Mouse (Mus musculus) frontal cortex, postnatal 10 days (tissue): ENCODE data around the gene Sugct.
A peak's percentile ranks its signal among the peaks of the same experiment; 100 is the strongest.

ENCODE experiments used
- DNase-seq, 2 experiments: peaks; one replicate each; pipeline ENCODE4 v3.0.0; 2022; ENCODE audit warnings: low spot score in 2 of 2, mixed read lengths in 1 of 2

Sugct gene

DNA sequence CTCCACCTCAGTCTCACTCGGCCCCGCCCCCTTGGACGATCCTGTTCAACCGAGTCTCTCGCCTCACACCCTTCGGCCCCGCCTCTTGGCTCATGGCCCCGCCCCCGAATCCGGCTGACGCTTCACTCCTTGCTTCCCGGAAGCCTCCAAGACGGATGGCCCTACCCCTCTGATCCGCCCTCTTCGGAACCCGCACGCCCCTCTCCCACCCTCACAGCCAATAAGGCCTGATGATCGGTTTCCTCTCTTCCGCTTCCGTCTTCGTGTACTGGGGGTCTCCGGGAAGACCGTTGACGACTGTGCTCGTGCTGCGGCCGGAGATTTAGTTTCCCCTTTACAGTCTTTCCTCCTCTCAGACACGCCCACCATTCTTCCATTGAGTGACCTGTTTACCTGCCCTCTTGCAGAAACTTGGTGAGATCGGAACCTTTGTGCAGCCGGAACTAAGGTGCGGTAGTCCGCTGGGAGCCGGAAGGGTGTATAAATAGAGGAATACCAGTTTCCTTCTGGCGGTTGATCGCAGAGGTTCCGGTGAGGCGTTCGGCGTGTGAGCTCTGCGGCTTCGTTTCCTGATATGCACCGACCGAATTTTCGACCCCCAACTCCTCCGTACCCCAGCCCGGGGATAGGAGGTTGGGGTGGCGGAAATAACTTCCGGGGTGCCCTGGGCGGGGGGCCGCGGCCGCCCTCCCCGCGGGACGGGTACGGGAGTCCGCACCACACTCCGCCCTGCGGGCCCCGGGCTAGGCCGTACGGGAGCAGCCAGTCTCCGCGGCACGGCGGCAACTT, at the start of gene Sugct, which contains the start of gene Mplkip:
Sugct (minus strand) TSS at position 643 of the 789 bp plus-strand sequence.
Mplkip (plus strand) TSS at position 282 of the 789 bp plus-strand sequence.
- DNase-seq, result peak; percentile 100

DNA sequence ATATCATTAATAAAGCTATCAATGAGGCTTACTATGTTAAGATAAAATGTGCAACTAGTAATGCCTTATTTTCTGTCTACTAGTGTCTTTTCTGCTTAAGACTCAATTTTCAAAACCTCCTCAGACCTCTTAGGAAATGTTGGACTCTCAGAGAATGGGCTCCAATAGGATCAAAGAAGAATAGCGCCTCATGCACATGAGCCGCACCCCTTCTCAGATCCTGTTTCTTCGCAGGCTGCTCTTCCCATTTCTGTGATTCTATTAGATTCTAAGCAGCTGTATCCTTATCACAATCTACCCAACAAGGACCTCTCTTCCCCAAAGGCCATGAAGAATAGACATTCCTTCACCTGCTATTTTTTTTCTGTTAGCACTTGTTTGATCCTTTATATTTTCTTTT, 33.4 kb upstream of the Sugct start:
- no peak for DNase-seq

DNA sequence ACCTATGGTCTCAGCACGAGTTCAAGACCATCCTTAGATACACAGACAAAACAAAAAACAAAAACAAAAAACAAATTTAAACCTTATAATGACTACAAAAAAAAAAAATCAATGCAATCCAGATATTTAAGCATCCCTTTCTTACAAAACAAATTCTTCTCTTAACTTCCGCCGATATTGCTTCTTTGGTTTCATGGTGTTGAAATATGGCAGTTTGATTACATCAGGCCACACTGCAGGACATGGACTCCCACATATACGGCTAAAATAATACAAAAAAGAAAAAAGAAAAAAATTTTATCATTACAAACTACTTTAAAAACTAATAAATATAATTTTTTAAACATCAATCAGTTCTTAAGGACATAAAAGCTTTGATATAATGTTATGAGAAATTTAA, 32.6 kb upstream of the Sugct start:
- no peak for DNase-seq

DNA sequence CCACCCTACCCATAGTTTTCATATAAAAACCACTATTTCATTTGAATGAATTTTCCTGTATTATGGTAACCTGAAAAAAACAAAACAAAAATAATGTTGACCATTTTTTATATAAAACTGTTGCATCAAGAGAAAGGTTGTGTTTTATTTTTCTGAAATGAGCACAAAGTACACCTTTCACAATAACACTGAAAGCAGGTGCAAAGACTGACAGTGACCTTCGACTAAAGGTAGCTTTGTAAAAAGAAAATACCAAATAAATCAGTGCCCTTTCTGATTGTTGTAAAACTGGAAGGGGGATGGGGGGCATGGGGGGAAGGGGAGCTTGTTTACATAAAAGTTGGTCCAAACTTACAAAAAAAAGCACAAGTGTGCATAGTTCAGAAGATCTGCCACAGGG, 22.0 kb upstream of the Sugct start:
- no peak for DNase-seq

DNA sequence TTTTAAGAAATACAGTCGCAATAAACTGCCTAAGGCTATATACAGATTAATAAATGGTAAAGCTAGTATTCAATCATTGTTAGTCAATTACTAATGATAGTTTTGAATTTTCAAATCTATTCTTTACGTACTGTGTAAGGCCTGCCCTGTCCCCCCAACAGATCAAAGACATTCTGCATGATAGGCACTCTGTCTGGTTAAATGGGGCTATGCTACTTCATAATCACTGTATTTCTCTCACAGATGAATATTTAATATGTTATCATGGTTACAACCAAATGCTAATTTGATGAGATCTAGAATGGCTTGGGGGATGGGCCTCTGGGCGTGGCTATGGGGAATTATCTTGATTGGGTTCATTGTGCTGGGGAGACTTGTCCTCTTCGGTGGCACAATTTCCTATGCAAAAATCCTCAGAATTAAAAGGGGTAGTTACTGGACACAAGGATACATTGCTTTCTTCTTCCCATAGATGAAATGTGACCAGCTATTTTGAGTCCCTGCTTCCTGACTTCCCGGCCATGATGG, 13.5 kb upstream of the Sugct start:
- DNase-seq, result no peak

DNA sequence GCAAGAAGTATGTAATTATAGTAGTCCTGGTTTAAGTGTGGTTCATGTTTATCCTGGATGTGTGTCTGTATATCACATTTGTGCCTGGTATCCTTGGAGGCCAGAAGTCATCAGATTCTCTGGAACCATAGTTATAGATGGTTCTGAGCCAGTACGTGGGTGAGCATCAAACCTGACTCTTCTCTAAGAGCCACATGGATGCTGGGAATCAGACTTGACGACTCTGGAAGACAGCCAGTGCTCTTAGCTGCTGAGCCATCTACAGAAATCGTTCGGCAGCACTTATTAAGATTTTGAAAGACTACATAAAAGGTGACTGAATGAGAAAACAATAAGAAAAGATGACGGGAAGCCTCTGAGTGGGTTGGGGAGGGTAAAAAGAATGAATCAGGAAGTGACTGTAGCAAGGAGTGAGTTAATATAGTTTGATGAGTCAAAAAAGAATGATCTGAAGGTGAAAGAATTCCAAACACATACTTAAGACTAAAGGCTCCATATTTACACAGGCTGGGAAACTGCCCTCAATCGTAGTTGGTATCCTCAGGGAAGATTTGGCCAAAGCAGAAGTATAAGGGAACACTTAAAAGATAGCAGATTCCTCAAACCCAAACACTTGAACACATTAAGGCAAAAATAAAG, 10.0 kb upstream of the Sugct start:
- no peak for DNase-seq

DNA sequence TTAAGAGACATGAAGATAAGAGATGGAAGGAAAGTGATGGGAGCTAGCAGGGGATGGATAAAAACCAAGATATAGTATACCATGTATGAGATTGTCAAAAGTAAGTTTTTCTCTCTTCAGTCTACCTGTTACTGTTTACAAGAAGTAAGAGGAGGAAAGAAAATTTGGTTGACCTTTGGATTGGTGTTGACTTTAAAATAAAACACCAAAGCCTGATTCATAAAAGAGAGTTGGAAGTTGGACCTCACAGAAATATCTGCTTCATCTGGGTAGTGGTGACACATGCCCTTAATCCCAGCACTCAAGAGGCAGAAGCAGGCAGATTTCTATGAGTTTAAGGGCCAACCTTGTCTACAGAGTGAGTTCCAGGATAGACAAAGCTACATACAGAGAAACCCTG, 7.0 kb upstream of the Sugct start:
- DNase-seq, result no peak

DNA sequence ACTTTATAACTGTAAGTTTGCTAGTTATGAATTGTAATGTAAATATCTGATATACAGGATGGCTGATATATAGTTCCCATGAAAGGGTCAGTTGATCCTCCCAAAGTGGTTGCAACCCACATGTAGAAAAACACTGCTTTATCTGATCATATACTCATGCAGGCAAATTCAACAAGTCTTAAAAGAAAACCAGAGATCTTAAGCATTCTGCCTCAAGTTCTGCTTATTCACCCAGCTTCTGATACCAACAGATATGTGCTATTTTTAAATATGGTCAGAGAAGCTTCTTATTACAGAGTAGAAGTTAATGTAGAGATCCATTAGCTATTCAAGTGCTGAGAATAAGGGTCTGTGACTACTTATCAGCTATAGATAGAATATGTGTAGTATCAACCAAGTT, 6.0 kb upstream of the Sugct start:
- DNase-seq, result no peak

DNA sequence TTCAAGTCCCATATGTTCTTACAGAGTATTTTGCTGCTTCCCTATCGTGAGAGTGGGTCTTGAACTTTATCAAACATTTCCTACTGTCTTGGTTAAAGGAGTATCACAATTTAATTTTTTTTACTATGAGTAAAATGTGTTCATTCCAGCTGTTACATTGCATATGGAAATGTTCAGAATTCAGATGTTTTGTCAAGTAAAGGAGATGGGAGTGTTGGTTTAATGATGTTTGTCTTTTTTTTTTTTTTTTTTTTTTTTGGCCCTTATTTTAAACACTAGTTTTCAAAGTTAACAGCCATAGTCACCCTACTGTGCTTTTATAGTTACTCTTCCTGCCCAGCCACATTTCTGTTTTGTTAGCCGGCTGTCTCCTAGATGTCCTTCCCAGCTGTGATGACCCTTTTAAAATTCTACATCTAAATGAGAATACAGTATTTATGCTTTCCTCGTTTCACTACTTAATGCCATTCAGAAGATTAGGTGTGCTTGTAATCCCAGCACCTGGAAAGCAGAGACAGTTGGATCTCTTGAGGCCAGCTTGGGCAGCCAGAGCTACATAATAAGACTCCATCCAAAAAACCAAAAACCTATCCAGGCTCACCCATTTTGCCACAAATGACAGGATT, 4.8 kb upstream of the Sugct start:
- no peak for DNase-seq

DNA sequence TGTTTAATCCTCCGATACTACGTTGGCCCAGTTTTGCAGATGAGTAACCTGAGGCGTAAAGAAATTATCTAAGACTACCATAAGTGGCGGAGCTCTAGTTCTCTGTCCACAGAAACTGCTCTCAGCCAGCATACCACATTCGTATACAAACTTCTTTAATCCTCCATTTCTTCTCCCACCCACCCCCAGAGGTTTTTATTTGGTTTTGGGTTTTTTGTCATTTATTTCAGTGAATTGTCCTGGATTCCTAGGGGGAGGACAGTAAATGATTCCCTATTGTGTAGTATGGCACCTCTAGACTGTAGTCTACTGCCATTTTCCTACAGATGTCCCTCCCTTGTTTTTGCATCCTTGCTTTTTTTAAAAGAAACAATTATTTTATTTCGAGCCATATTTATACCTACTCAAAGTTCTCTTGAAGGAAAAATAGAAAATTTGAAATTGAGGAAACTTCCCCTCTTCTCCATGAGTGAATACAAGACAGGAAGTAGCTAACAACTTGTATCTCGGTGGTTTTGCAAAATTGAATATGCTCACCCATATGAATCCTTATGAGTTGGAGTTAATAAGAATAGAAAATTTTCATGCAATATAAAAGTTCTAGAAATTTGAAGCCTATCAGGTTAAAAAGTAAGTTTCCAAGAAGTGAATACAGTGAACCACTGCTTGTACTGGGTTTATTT, 686 bp upstream of the Sugct start:
- DNase-seq, result no peak

DNA sequence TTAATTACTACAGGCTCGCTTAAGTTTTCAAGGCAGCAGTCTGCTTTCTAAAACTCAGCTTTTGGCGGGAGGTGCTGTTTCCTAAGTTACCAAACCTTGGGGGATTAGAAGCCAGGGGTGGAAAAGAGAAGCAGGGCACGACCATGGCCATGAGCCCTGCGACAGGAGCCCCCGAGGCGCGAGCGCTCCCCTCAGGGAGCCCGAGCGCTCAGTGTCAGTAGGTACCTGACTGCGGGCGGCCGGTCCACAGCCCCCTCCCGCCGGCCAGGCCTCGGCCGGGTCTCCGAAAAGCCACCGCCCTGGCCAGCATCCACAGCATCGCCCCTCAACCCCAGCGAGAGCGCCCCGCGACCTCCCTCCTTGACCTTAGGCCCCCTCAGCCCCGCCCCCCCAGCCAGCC, 939 bp downstream of the Sugct start:
- DNase-seq, result peak in 1 of 2 experiments; percentile 62

DNA sequence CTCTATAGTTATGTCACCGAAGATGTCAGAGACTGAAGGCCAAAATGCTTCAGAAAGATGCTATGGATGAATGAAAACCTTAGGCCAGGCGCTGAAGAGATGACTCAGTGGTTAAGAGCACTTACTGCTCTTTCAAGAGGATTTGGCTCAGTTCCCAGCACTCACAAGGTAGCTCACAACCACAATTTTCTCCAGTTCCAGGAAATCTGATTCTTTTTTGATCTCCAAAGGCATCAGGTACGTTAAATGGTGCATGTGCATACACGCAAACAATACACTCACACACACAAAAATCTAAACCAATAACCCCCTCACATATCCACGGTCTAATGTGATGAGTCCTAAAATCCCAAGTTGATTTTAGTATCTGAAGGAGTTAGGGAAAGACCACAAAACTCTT, 1.5 kb downstream of the Sugct start:
- DNase-seq, result no peak

DNA sequence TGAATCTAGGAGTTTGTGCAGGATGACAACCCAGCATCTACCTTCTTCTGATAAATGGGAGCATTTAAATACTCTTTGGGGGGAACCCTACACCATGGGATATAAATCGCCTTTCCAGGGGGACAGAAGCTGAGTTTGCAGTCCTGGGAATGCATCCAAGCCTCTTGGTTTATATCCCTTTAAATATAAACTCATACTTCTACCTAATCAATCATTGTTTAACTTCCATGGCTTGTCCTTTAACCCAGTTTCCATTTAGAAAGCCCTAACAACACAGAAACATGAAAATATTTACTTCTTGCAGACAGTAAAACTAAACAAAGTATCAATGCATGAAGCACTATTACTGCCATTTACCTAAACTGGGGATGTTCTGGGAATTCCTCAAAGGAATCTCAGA, 3.9 kb downstream of the Sugct start:
- no peak for DNase-seq

DNA sequence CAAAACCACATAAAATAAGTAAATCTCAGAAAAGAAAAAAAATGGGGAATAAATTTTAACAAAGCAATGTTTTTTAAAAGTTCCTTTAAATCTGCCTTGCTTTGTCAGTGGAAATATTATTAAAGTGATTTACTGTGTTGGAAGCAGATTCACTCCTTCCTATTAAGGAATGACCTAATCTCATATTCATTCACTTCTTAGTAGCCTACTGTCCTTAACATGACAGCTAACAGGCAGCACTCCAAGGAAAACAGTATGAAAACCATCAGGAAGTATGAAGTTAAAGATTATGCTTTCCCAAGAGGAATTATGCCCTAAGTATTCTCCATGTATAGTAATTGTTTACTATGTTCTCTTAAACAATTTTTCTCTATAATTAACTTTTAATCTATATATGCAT, 4.7 kb downstream of the Sugct start:
- no peak for DNase-seq

DNA sequence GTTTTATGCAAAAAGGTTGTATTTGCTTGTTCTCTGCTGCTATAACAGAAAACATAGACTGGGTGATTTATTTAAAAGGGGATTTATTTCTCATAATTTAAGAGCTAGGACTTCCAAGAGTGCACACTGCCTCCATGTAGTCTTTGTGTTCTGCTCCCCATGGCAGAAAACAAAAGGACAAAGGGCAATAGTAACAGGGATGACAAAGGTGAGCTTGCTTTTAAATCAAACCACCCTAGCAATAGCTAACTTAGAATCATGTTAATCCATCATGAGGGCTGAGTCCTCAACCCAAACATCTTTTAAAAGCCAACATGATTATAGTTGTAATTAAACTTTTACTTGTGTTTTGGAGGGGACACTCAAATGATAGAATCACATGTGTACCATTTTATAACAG, 5.9 kb downstream of the Sugct start:
- DNase-seq, result no peak

DNA sequence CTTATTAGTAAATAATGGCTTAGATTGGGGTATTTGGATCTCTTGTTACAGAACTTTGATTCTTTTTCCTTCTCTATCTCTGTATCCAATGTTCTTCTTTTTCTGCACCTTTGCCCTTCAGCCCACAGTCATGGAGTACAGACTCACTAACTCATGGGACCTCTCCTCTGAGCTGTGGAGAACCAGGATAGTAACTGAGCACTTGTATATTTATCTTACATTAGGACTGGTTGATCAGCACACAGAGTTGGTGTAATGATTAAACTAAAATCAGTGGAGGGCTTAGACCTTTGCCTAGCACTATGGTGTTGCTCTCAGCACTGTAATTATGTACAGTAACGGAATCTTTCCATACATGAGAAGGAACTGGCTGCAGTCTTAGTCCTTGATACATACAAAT, 24.2 kb downstream of the Sugct start:
- DNase-seq, result no peak

DNA sequence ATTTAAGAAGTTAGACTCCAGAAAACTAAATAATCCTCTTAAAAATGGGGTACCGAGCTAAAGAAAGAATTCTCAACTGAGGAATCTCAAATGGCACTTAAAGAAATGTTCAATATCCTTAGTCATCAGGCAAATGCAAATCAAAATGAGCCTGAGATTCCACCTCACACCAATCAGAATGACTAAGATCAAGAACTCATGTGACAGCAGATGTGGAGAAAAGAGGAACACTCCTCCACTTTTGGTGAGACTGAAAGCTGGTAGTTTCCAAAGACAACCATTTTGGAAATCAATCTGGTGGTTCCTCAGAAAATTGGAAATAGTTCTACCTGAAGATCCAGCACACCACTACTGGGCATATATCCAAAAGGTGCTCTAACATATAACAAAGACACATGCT, 28.0 kb downstream of the Sugct start:
- DNase-seq, result no peak

DNA sequence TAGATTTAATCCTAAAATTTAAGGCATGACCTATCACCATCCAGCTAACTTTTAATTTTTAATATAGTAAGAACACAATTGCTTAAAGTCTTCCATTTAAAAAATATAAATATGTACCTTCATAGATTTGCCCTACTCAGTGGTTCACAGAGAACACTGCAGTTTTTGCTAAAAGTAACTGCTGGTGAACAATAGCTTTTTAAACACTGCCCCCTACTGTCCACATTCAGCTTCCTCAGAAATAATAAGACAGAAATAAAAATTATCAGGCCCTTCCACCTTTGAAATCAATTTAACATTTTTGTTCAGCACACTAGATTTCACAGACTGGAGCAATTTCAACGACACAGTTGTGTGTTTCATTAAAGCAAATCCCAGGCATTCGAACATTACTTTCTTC, 53.1 kb downstream of the Sugct start:
- no peak for DNase-seq

DNA sequence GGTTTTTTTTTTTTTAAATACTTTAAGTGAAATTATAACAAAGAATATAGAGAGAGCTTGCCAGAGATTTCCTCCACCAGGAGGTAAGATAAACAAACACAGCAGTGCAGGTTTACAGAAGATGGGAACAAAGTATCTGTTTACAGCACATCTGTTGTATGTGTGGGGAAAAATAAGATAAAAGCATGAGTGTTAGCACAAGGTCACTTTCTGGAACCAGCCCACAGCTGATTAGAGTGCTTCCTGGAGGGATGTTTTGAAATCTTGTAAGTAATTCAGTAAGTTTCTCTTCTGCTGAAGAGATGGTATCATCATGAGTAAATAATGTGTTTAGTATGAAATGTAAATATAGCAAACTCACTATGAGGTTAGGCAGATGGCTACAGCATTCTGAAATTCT, 57.3 kb downstream of the Sugct start:
- DNase-seq, result no peak

DNA sequence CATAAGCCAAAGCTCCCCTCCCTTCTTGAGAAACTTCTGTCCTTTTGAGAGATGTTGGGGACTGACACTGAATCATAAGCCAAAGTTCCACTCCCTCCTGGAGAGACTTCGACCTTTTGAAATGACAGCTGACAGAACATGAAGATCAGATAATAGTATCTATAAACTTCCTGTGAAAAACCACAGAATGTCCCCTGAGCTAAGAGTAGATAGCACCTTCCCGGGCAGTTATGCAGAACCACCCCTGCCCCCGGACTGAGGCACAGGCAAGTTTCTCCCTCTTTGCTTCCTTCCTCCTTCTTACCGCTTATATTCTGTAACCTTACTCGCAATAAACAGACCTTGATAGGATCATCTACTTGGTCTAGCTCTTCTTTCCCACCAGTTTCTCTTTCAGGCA, 68.2 kb downstream of the Sugct start:
- DNase-seq, result no peak

DNA sequence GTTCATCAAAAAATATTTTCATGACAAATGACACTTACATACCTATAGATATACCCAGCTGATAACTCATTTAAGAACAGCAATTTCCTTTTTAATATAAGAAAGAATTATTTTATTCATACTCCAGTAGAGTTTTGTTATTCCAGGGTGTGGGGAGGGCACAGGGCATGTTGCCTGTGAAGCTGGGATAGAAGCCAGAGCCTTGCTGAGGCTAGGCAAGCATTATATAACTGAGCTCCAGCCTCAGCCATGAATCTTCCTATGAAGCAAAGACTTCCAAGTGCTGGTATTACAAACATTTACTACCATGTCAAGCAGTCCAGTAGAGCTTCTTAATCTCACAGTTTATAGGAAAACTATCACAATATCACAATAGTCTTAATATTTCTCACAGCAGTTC, 70.4 kb downstream of the Sugct start:
- DNase-seq, result no peak

DNA sequence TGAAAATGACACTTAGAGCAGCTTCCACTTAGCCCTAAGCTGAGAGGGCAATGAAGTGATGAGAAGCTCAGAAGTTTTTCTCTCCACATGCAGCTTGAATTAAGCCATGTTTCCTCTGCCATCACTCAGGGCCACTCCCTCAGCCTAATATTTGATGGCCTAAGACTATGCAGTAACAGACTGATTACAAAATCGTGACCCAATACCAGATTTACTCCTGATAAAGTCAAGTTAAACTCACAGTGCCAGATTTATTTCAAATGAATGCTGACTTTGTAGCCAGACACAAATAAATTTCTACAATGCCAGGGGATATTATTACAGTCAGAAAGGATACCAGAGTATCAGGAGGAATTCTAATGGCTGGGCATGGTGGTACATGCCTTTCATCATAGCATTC, 89.1 kb downstream of the Sugct start:
- DNase-seq, result no peak
